Mouse (Mus musculus) urinary bladder, postnatal 4 days (tissue): ENCODE data around the gene Higd1a.

Source experiments
- DNase-seq, 2 experiments: peaks; one replicate each; pipeline ENCODE4 v3.0.0; 2021 to 2022; ENCODE audit warnings: low spot score in 2 of 2

Gene Higd1a

DNA sequence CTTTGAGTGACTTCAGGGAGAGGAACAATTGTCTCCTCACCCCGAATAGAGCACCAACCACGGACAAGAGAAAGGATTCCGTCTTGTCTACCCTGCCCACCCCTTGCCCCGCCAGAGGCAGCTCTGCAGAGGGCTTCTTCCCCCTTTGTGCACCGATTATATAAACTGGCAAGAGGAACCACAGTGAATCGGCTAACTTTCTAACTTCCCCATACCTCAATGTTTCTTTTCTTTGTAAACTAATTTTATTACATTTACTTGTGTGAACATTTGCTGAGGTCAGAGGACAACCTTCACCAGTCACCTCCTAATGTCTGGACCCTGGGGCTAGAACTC lies at the start of gene Higd1a:
Gene Higd1a, minus strand, starts transcription at position 210 of the 336 bp plus-strand sequence.
- no peak for DNase-seq

GRCm38 (mm10) chr9:121907356-121908070 lies 49.4 kb upstream of the Higd1a start:
- DNase-seq = peak in 1 of 2 experiments; percentile 54

GRCm38 (mm10) chr9:121906456-121906855 lies 48.3 kb upstream of the Higd1a start:
- DNase-seq = peak in 1 of 2 experiments; percentile 48

DNA sequence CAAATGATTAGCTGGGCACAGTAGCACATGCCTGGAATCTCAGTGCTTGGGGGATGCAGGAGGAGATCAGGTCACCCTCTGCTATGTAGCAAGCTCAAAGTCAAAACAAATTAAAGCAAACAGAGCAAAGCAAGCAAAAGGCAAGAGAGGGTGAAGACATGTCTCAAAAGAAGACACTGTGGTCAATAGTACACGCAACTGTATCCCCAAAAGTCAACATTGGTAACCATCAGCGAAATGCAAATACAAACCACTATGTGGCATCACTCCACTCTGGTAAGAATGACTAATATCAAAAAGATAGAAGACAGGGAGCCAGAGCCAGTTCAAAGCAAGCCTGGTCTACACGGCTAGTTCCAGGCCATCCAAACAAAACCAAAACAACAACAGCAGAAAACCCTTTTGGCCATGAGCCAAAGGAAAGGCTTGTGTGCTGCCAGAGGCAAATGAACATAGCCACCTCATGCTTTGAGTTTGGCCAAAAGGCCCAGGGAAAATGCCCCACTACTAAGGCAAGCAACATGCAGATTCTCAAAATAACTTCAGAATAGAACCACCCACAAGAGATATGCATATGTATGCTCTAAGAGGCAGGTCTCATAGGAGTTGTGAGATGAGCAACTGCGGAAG lies 47.5 kb upstream of the Higd1a start:
- DNase-seq = peak in 1 of 2 experiments; percentile 34

- DNase-seq = no peak
Observed at GRCm38 (mm10) chr9:121904946-121905345, 46.8 kb upstream of the Higd1a start.

GRCm38 (mm10) chr9:121904319-121904718 lies 46.2 kb upstream of the Higd1a start:
- DNase-seq = peak in 1 of 2 experiments; percentile 40

GRCm38 (mm10) chr9:121903476-121904305 lies 45.5 kb upstream of the Higd1a start:
- peak in 1 of 2 experiments; percentile 59 for DNase-seq

DNA sequence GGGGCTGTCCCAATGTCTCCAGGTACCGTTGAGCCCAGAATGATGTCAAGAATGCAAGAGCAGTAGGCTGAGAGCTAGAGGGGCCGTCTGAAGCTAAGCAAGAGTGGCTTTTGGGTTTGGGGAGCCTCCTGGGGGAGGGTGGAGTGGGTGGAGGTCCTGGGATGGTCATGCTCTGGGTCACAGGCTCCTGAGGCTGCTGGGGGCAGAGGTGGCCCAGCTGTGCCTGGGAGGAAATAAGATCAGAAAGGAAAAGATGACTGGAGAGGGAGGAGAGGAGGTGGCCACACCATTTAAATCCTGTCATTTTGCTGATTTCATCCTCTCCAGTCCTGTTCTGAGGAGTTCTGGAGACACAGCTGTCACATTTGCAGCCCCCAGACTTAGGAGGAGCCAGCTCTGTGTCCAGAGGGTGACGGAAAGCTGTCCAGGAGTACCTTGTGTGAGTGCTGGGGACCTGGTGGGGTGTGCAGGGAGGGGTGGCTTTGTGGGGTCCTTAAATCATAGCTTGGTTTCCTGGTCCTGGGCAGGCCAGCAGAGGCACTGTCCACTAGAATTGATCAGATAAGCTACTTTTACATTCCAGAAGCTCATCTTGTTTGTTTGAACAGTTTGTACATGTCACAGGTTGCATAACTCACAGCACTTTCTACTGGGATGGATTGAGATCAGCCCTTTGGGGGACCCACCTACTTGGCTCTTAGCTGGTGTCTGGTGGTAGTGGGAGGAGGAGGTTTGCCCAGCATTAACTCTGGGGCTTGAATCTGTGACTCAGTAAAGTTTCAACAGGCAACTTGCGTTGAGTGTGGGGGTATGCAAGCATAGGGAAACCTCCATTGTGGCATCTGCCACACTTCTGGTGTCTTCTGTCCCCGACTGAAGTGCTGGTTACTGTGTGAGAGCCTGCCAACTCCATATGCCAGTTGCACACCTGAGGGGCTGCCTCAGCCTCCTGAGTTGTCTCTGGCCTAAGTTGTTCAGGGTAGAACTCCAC lies 43.8 kb upstream of the Higd1a start:
- peak in 1 of 2 experiments; percentile 44 for DNase-seq

DNA sequence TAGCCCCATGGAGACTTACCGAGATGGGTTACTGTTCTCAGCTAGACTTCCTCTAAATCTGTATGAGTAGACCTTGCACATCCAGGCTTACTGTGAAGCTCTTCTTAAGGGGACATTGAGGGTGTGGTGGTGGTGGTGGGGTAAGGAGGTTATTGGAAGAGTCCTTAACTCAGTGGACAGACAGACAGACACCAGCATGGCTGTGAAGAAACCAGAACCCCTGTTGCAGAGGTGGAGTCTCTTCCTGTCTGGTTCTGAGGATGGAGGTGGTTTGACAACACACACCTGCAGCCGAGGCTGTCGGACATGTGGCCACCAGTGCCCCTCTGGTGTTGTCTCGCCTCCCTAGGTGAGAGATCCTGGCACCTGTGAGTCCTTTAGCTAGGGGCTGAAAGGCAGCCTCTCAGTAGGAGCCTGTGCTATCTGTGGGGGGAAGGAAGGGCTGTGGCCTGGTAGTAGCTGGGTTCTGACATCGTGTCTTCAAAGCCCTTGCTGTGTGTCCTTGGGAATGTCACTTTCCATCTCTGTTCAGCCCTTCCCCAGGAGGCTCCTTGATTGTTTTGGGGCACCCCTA lies 42.2 kb upstream of the Higd1a start:
- peak in 1 of 2 experiments; percentile 54 for DNase-seq

- no peak for DNase-seq
Observed at GRCm38 (mm10) chr9:121899306-121899705, 41.1 kb upstream of the Higd1a start.

DNA sequence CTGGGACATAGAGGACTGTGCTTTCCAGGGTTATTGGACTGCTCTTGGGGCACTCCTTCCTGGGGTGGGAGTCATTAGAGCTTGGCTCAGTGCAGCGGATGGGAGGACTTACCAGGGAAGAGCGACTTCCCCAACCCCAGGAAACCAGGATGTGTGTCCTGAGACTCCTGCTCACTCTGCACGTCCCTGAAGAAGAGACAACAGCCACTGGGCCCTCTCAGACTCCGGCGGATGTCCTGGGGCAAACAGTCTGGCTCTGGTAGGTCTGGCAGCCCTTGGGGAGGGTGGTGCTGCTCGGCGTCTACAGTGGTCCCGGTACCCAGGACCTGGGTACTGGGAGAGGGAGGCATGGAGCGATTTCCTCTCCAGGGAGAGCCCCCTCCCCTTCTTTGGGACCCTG lies 40.1 kb upstream of the Higd1a start, which contains the start of gene Ackr2:
Gene Ackr2, plus strand, starts transcription at position 111 of the 400 bp plus-strand sequence.
- peak in 1 of 2 experiments; percentile 42 for DNase-seq

DNA sequence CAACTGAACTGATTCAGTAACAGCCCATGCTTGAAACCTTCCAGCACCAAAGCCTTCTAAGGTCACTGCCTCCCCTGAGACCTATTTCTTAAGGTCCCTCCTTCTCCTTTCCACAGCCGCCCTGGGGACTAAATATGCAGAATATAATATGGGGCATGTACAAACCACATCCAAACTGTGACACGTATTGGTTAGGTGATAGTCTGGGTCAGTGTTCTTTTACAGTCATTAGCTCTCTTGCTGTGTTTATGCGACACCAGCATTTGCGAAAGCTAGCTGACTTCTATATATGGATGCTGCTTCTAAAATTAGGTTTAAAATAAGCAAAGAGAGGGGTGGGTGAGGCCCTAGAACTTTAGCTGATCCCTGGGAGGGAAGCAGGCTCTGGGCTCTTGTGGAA lies 38.7 kb upstream of the Higd1a start:
- no peak for DNase-seq

DNA sequence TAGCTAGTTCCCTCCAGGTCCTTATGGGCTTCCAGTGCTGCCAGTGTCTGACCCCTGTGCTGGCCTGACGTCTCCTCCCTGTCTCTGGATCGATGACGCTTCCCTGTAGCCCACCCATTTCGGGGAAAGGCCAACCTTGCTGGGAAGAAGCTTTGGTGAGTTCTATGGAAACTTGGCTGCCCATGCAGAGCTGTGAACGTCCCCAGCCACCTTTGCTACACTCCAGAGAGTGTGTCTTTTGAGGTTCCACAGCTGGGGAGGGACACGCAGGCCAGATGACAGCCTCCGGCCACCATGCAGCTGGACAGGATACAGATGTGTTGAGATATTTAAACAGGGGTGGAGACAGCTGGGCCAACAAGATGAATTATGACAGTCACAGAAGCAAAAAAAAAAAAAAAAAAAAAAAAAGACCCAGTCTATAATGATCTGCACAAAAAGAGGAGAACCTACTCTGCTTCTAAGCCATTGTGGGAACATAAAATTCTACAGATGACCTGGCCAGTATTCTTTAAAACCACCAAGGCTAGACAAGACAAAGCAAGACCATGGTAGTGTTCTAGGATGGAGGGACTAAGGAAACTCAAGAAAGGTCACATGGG lies 37.3 kb upstream of the Higd1a start:
- peak in 1 of 2 experiments; percentile 57 for DNase-seq

- DNase-seq = no peak
Observed at GRCm38 (mm10) chr9:121894447-121894846, 36.3 kb upstream of the Higd1a start.

- DNase-seq = no peak
Observed at GRCm38 (mm10) chr9:121892057-121892687, 34.0 kb upstream of the Higd1a start.

- no peak for DNase-seq
Observed at GRCm38 (mm10) chr9:121891301-121891700, 33.1 kb upstream of the Higd1a start.

GRCm38 (mm10) chr9:121890441-121890941 lies 32.3 kb upstream of the Higd1a start:
- DNase-seq = peak; percentile 70 to 80

DNA sequence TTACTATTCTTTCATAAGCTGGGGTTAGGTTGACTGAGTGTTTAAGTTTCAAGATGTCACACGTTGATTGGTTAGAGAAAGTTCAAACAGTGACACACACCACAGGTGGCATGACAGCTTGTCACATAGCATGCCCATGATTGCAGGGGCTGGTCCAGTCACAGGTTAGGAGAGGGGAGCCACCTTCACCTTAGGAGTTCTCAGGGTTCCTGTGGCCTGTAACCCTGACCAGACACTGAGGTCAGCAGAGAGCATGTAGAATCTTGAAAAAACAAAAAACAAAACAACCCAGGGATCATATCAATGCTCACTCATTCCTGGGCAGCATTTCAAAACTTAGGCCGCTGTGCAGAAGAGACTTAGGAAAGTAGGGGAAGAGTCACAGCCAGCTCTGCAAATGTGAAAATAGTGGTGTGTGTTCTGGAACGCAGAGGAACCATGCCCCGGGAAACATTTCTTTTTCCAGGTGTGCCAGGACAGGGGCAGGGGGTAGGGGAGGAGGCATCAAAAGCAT lies 31.8 kb upstream of the Higd1a start:
- DNase-seq = no peak

GRCm38 (mm10) chr9:121882015-121882457 lies 23.9 kb upstream of the Higd1a start:
- peak in 1 of 2 experiments; percentile 42 for DNase-seq
